8 mouse cellular contexts compared by ENCODE assay signal in genomic region chr17:46031621-46032211, GRCm38 (mm10). TPM values are rescaled to one million over a fixed set of nuclear protein-coding genes. Genes with fewer than 3 reads are reported as not detected.
DNase-seq lines count a peak whose midpoint lies in the region; ATAC-seq and TF ChIP-seq lines count a peak whose summit lies in the region.

No protein-coding gene starts in this region.

- no peak for TF ChIP-seq CTCF in Patski (IDR thresholded peaks at IDR 0.05)

- DNase-seq in Patski (ENCODE audit: low read depth, low spot score) (no peak), MN1 (ENCODE audit: low spot score) (no peak)
- peak; percentile 69 to 71 for DNase-seq in cerebellum, postnatal 14 days
- peak; percentile 79 for DNase-seq in gastrocnemius, postnatal 10 days
- DNase-seq in intestine, embryonic 14.5 days (ENCODE audit: low spot score): no peak
- peak; percentile 66 for DNase-seq in left cerebral cortex, postnatal 4 days
- DNase-seq in mesoderm, embryonic 11.5 days (ENCODE audit: low read depth, low spot score): peak; percentile 60
- DNase-seq in skeletal muscle tissue, adult 2 months (ENCODE audit: low read depth, low spot score): peak; percentile 85

- peak overlapping the region; percentile 93 for H3K4me3 ChIP-seq in intestine, embryonic 14.5 days (ENCODE audit: low read depth, low read length)

- in situ Hi-C loops in Patski (cut with MboI; ENCODE audit: low pct_unique_long_range_greater_than_20kb): loop anchor here (5.0 kb wide), 3 partner anchors 134 to 299 kb away; partner anchors contain the start of gene 1600014C23Rik

- POLR2A ChIA-PET in Patski (lab: Charles Lee): interaction anchor here (1.0 to 3.8 kb wide), 9 partner anchors 42 to 301 kb away, joined by 3 to 18 read pairs (median 4); no protein-coding TSS in a partner anchor

- H3K4me1 ChIP-seq in intestine, embryonic 14.5 days (replicated peaks; ENCODE audit: control insufficient read depth, insufficient read depth, low read length): peaks cover 41% of the 10 kb centered on the region

- under 1% methylated on average over 49 of the region's 50 CpGs for WGBS in intestine, embryonic 14.5 days

- H3K36me3 ChIP-seq in intestine, embryonic 14.5 days (ENCODE audit: control insufficient read depth, insufficient read depth, low read length): no peaks in the 10 kb centered on the region

- peak overlapping the region; percentile 94 for H3K27ac ChIP-seq in intestine, embryonic 14.5 days (ENCODE audit: low read depth)

- peak overlapping the region; percentile 89 for H3K9ac ChIP-seq in intestine, embryonic 14.5 days (ENCODE audit: low read length)

- H3K4me2 ChIP-seq in intestine, embryonic 14.5 days (ENCODE audit: low read length): peak overlapping the region; percentile 55

- intact Hi-C loops in left cerebral cortex, postnatal 4 days (cut with DNase I): loop anchor here (1.0 to 10.0 kb wide), 2 partner anchors 103 to 295 kb away; no protein-coding TSS in a partner anchor

- H3K9me3 ChIP-seq in intestine, embryonic 14.5 days (ENCODE audit: control insufficient read depth, low read length): no peaks in the 10 kb centered on the region

- no peaks in the 10 kb centered on the region for H3K27me3 ChIP-seq in Patski
- no peaks in the 10 kb centered on the region for H3K27me3 ChIP-seq in intestine, embryonic 14.5 days (replicated peaks; ENCODE audit: control insufficient read depth, insufficient read depth, low read length)

- CTCF ChIA-PET in Patski (lab: Charles Lee): interaction anchor here (0.9 to 3.3 kb wide), 9 partner anchors 101 to 301 kb away, joined by 3 to 40 read pairs (median 6); partner anchors contain the start of gene 1600014C23Rik

- ATAC-seq in Patski: peak; percentile 3
- ATAC-seq in intestine, embryonic 14.5 days (replicated peaks; ENCODE audit: low FRiP score, low TSS enrichment, low read depth): no peak

RNA-seq across cellular contexts. Expression of gene Vegfa, which starts 0.5 kb away (rescaled TPM):
- polyA plus RNA-seq in Patski (2021): 124 TPM
- total RNA-seq in gastrocnemius, postnatal 10 days (2021): 100 to 1,000 TPM in 1 of 2 experiments, 10 to 100 TPM in 1; 73.8 to 125 TPM
- polyA plus RNA-seq in intestine, embryonic 14.5 days (2014; fragmentation: Nextera tagmentation; extraction: Ambion mirVana): 5.2 and 6.5 TPM in 2 replicates
- total RNA-seq in left cerebral cortex, postnatal 4 days (2021): 10 to 100 TPM; 77.7 to 94.5 TPM

Comparison
In these comparisons a context has a peak if more than half of its experiments do, and no peak if none do; other contexts are left out.
1. DNase-seq: peak in cerebellum, postnatal 14 days (2 of 2), gastrocnemius, postnatal 10 days (single experiment), left cerebral cortex, postnatal 4 days (single experiment), mesoderm, embryonic 11.5 days (single experiment) and skeletal muscle tissue, adult 2 months (single experiment); none in Patski (single experiment), intestine, embryonic 14.5 days (single experiment) and MN1 (single experiment).